Mouse (Mus musculus) midbrain, embryonic 10.5 days (tissue): Measurements from ENCODE around the gene Alcam. TPM values are rescaled to one million over a fixed set of nuclear protein-coding genes. Genes with fewer than 3 reads are reported as not detected.

Experiments used
- DNase-seq: peaks from one replicate; pipeline ENCODE4 v3.0.0-alpha.2; 2017; ENCODE audit warnings: low spot score
- H3K27ac ChIP-seq: fragments of 300-500 bp; sonication (generic); replicated peaks from 2 replicates; pipeline ENCODE4 v1.5.1; 2016; ENCODE audit warnings: mild to moderate bottlenecking
- H3K27me3 ChIP-seq: fragments of 300-500 bp; sonication (generic); 2 replicates; pipeline ENCODE4 v1.6.1; 2016; ENCODE audit warnings: low read depth, mild to moderate bottlenecking; ENCODE audit not compliant: poor library complexity, severe bottlenecking
- H3K36me3 ChIP-seq: fragments of 300-500 bp; sonication (generic); 2 replicates; pipeline ENCODE4 v1.6.1; 2016; ENCODE audit warnings: mild to moderate bottlenecking, moderate library complexity
- H3K4me1 ChIP-seq: fragments of 300-500 bp; sonication (generic); 2 replicates; pipeline ENCODE4 v1.6.1; 2016
- H3K4me3 ChIP-seq: fragments of 300-500 bp; sonication (generic); 2 replicates; pipeline ENCODE4 v1.5.1; 2016; ENCODE audit warnings: mild to moderate bottlenecking, moderate library complexity
- H3K9me3 ChIP-seq: fragments of 300-500 bp; sonication (generic); replicated peaks from 2 replicates; pipeline ENCODE4 v1.6.1; 2016; ENCODE audit warnings: mild to moderate bottlenecking
- WGBS: fragments of 180-500 bp; shearing (Covaris S2); methylation state at CpG from one replicate; pipeline ENCODE4 v1.1.7; 2016; 5-methylcytosine and 5-hydroxymethylcytosine counted together
- polyA plus RNA-seq: library from polyadenylated mRNA; unstranded; fragments of >200 nt; fragmentation: Nextera tagmentation; extraction: Ambion mirVana; gene quantifications from 2 replicates; pipeline ENCODE4 v1.2.1, GENCODE M21; 2016

The Alcam gene
- polyA plus RNA-seq, 1 experiment from 2014 or later, result 10.4 TPM

GRCm38 (mm10) chr16:52262582-52262981, 191.3 kb downstream of the Alcam start:
- Histone ChIP-seq H3K27ac (no peak overlapping the region), H3K9me3 (no peaks in the 10 kb centered on the region), H3K36me3 (no peaks in the 10 kb centered on the region), H3K27me3 (no peaks in the 10 kb centered on the region), H3K4me3 (no peak overlapping the region), H3K4me1 (no peaks in the 10 kb centered on the region)
- 23% methylated on average over 1 of the region's 1 CpGs for WGBS
- DNase-seq, result no peak

GRCm38 (mm10) chr16:52261755-52262154, 192.1 kb downstream of the Alcam start:
- H3K4me1 ChIP-seq, result no peaks in the 10 kb centered on the region
- WGBS, result 82% methylated on average over 1 of the region's 1 CpGs
- H3K27me3 ChIP-seq, result no peaks in the 10 kb centered on the region
- H3K36me3 ChIP-seq, result no peaks in the 10 kb centered on the region
- no peak overlapping the region for H3K27ac ChIP-seq
- no peak overlapping the region for H3K4me3 ChIP-seq
- DNase-seq, result no peak
- H3K9me3 ChIP-seq, result no peaks in the 10 kb centered on the region

- Histone ChIP-seq H3K9me3 (no peaks in the 10 kb centered on the region), H3K27ac (no peak overlapping the region), H3K4me1 (no peaks in the 10 kb centered on the region), H3K4me3 (no peak overlapping the region), H3K27me3 (no peaks in the 10 kb centered on the region), H3K36me3 (no peaks in the 10 kb centered on the region)
- 92% methylated on average over 4 of the region's 4 CpGs for WGBS
- DNase-seq, result no peak
Observed at GRCm38 (mm10) chr16:52250935-52251334, 202.9 kb downstream of the Alcam start.

- H3K4me1 ChIP-seq, result no peaks in the 10 kb centered on the region
- H3K27me3 ChIP-seq, result no peaks in the 10 kb centered on the region
- no peak for DNase-seq
- H3K27ac ChIP-seq, result no peak overlapping the region
- H3K36me3 ChIP-seq, result no peaks in the 10 kb centered on the region
- no peaks in the 10 kb centered on the region for H3K9me3 ChIP-seq
- H3K4me3 ChIP-seq, result no peak overlapping the region
- 95% methylated on average over 4 of the region's 4 CpGs for WGBS
Observed at GRCm38 (mm10) chr16:52250196-52250595, 203.7 kb downstream of the Alcam start.

GRCm38 (mm10) chr16:52243421-52243973, 210.4 kb downstream of the Alcam start:
- 76% methylated on average over 4 of the region's 4 CpGs for WGBS

GRCm38 (mm10) chr16:52242144-52242543, 211.7 kb downstream of the Alcam start:
- no peak overlapping the region for H3K27ac ChIP-seq

More at GRCm38 (mm10) chr16:52243421-52243973, 210.4 kb downstream of the Alcam start:
- Histone ChIP-seq H3K27ac (no peak overlapping the region), H3K36me3 (no peaks in the 10 kb centered on the region), H3K9me3 (no peaks in the 10 kb centered on the region), H3K27me3 (no peaks in the 10 kb centered on the region), H3K4me1 (no peaks in the 10 kb centered on the region), H3K4me3 (no peak overlapping the region)
- no peak for DNase-seq

GRCm38 (mm10) chr16:52229930-52230329, 223.9 kb downstream of the Alcam start:
- Histone ChIP-seq H3K36me3 (no peaks in the 10 kb centered on the region), H3K4me3 (no peak overlapping the region), H3K4me1 (no peaks in the 10 kb centered on the region), H3K9me3 (no peaks in the 10 kb centered on the region), H3K27me3 (no peaks in the 10 kb centered on the region), H3K27ac (no peak overlapping the region)
- DNase-seq, result no peak
- WGBS, result 73% methylated on average over 2 of the region's 2 CpGs

More at GRCm38 (mm10) chr16:52242144-52242543, 211.7 kb downstream of the Alcam start:
- DNase-seq, result no peak
- H3K4me3 ChIP-seq, result no peak overlapping the region
- H3K36me3 ChIP-seq, result no peaks in the 10 kb centered on the region
- no peaks in the 10 kb centered on the region for H3K27me3 ChIP-seq
- WGBS, result 85% methylated on average over 2 of the region's 2 CpGs
- no peaks in the 10 kb centered on the region for H3K4me1 ChIP-seq
- H3K9me3 ChIP-seq, result no peaks in the 10 kb centered on the region

GRCm38 (mm10) chr16:52229446-52229845, 224.4 kb downstream of the Alcam start:
- no peak for DNase-seq
- WGBS, result 71% methylated on average over 7 of the region's 7 CpGs
- H3K27ac ChIP-seq, result no peak overlapping the region

GRCm38 (mm10) chr16:52222896-52223295, 231.0 kb downstream of the Alcam start:
- no peaks in the 10 kb centered on the region for H3K4me1 ChIP-seq
- no peak for DNase-seq

More at GRCm38 (mm10) chr16:52229446-52229845, 224.4 kb downstream of the Alcam start:
- no peaks in the 10 kb centered on the region for H3K27me3 ChIP-seq
- no peaks in the 10 kb centered on the region for H3K9me3 ChIP-seq
- no peaks in the 10 kb centered on the region for H3K4me1 ChIP-seq
- no peaks in the 10 kb centered on the region for H3K36me3 ChIP-seq
- no peak overlapping the region for H3K4me3 ChIP-seq

GRCm38 (mm10) chr16:52219069-52219468, 234.8 kb downstream of the Alcam start:
- H3K4me3 ChIP-seq, result no peak overlapping the region
- no peaks in the 10 kb centered on the region for H3K9me3 ChIP-seq
- WGBS, result 22% methylated on average over 2 of the region's 2 CpGs
- DNase-seq, result peak; percentile 24
- no peaks in the 10 kb centered on the region for H3K27me3 ChIP-seq
- H3K27ac ChIP-seq, result no peak overlapping the region
- no peaks in the 10 kb centered on the region for H3K36me3 ChIP-seq
- H3K4me1 ChIP-seq, result no peaks in the 10 kb centered on the region

More at GRCm38 (mm10) chr16:52222896-52223295, 231.0 kb downstream of the Alcam start:
- WGBS, result 84% methylated on average over 4 of the region's 4 CpGs
- Histone ChIP-seq H3K27me3 (no peaks in the 10 kb centered on the region), H3K36me3 (no peaks in the 10 kb centered on the region), H3K9me3 (no peaks in the 10 kb centered on the region), H3K27ac (no peak overlapping the region), H3K4me3 (no peak overlapping the region)

GRCm38 (mm10) chr16:52210844-52211606, 242.8 kb downstream of the Alcam start:
- H3K27me3 ChIP-seq, result no peaks in the 10 kb centered on the region
- no peak overlapping the region for H3K4me3 ChIP-seq
- 92% methylated on average over 8 of the region's 8 CpGs for WGBS
- peaks cover 8% of the 10 kb centered on the region for H3K36me3 ChIP-seq
- H3K9me3 ChIP-seq, result no peaks in the 10 kb centered on the region
- H3K4me1 ChIP-seq, result no peaks in the 10 kb centered on the region
- no peak for DNase-seq
- H3K27ac ChIP-seq, result no peak overlapping the region

- no peaks in the 10 kb centered on the region for H3K27me3 ChIP-seq
- 90% methylated on average over 7 of the region's 7 CpGs for WGBS
- no peak overlapping the region for H3K4me3 ChIP-seq
- no peak overlapping the region for H3K27ac ChIP-seq
- no peaks in the 10 kb centered on the region; the same call in 1 of the 2 replicates for H3K4me1 ChIP-seq
- DNase-seq, result no peak
- no peaks in the 10 kb centered on the region for H3K9me3 ChIP-seq
- H3K36me3 ChIP-seq, result peaks cover 54% of the 10 kb centered on the region
Observed at GRCm38 (mm10) chr16:52200107-52200506, 253.8 kb downstream of the Alcam start.
